Mouse (Mus musculus) C2C12 (cell line): ENCODE measurements around the gene Taf7l.

Experiments
- CEBPB ChIP-seq: IDR thresholded peaks from one replicate; pipeline ENCODE4 v1.6.1; 2011; ENCODE audit warnings: low read depth, mild to moderate bottlenecking, control low read depth, moderate library complexity
- CTCF ChIP-seq: IDR thresholded peaks from one replicate; pipeline ENCODE4 v1.5.1; 2011; ENCODE audit not compliant: control insufficient read depth, insufficient read depth, insufficient read length
- FOSL1 ChIP-seq: IDR thresholded peaks from one replicate; pipeline ENCODE4 v1.8.0; 2011; ENCODE audit warnings: mild to moderate bottlenecking, low read length; ENCODE audit not compliant: poor library complexity, insufficient read depth, severe bottlenecking
- MAX ChIP-seq: IDR thresholded peaks from one replicate; pipeline ENCODE4 v1.6.1; 2011; ENCODE audit warnings: mild to moderate bottlenecking, control low read depth
- MYOD1 ChIP-seq: IDR thresholded peaks from one replicate; pipeline ENCODE4 v1.6.1; 2011; ENCODE audit warnings: low read depth; ENCODE audit not compliant: control insufficient read depth, insufficient read length
- MYOG ChIP-seq: IDR thresholded peaks from one replicate; pipeline ENCODE4 v1.6.1; 2011; ENCODE audit not compliant: control insufficient read depth, insufficient read length; ENCODE audit errors: extremely low read depth
- USF1 ChIP-seq: IDR thresholded peaks from one replicate; pipeline ENCODE4 v1.6.1; 2011; ENCODE audit warnings: low read depth, mild to moderate bottlenecking, control low read depth, moderate library complexity

- TF ChIP-seq CTCF (no peak), MAX (no peak), USF1 (no peak), MYOG (no peak), CEBPB (no peak), FOSL1 (no peak), MYOD1 (no peak)
Observed at GRCm38 (mm10) chrX:134427307-134427706, 49.0 kb downstream of the Taf7l start.
